Mouse (Mus musculus) heart, adult 2 months (tissue): ENCODE data around the gene Paf1. TPM values are rescaled to one million over a fixed set of nuclear protein-coding genes. Genes with fewer than 3 reads are reported as not detected.

Source experiments
- DNase-seq, 2 experiments: peaks; one replicate each; pipeline ENCODE4 v3.0.0; 2021
- H3K27ac ChIP-seq: fragments of 200-600 bp; 2 replicates; pipeline ENCODE4 v1.8.1; 2022
- H3K27me3 ChIP-seq: fragments of 200-500 bp; 2 replicates; pipeline ENCODE4 v1.6.1; 2012; ENCODE audit warnings: mild to moderate bottlenecking, low read length, inconsistent platforms, mixed read lengths; ENCODE audit not compliant: control insufficient read depth, insufficient read depth
- H3K36me3 ChIP-seq: fragments of 200-500 bp; 2 replicates; pipeline ENCODE4 v1.6.1; 2012; ENCODE audit warnings: low read length, inconsistent platforms; ENCODE audit not compliant: control insufficient read depth, insufficient read depth
- H3K4me1 ChIP-seq: fragments of 200-500 bp; 2 replicates; pipeline ENCODE4 v1.6.1; 2011; ENCODE audit warnings: low read length; ENCODE audit not compliant: control insufficient read depth, insufficient read depth
- H3K4me3 ChIP-seq: fragments of 200-600 bp; 2 replicates; pipeline ENCODE4 v1.8.1; 2022
- H3K79me2 ChIP-seq: fragments of 200-500 bp; replicated peaks from 2 replicates; pipeline ENCODE4 v1.6.1; 2012; ENCODE audit warnings: mild to moderate bottlenecking, inconsistent platforms, low read length, moderate library complexity, mixed read lengths; ENCODE audit not compliant: control insufficient read depth, insufficient read depth
- H3K9ac ChIP-seq: fragments of 200-500 bp; 2 replicates; pipeline ENCODE4 v1.6.1; 2012; ENCODE audit warnings: low read depth, mild to moderate bottlenecking, control low read depth, inconsistent platforms, low read length, mixed read lengths
- CTCF ChIP-seq: fragments of 200-600 bp; IDR thresholded peaks from 2 replicates; pipeline ENCODE4 v1.8.1; 2022; ENCODE audit warnings: antibody characterized with exemption, mild to moderate bottlenecking, moderate library complexity
- EP300 ChIP-seq: fragments of 200-500 bp; IDR thresholded peaks from 2 replicates; pipeline ENCODE4 v1.6.1; 2011; ENCODE audit warnings: low read depth, low read length, control low read depth; ENCODE audit not compliant: insufficient read depth
- POLR2A ChIP-seq: fragments of 200-500 bp; IDR thresholded peaks from 2 replicates; pipeline ENCODE4 v1.6.1; 2011; ENCODE audit warnings: mild to moderate bottlenecking, low read depth, low read length, control low read depth; ENCODE audit not compliant: insufficient read depth
- WGBS: fragments of 180-500 bp; shearing (Covaris S2); methylation state at CpG from one replicate; pipeline ENCODE4 v1.1.7; 2018; 5-methylcytosine and 5-hydroxymethylcytosine counted together
- intact Hi-C: fragments of 180-260 bp; cut with DNase I; formaldehyde crosslinking; loops from one replicate; pipeline ENCODE4 v1.15.1; 2025
- polyA plus RNA-seq: library from polyadenylated mRNA; depleted of rRNA; stranded (reverse); fragments of >200 nt; gene quantifications from 2 replicates; pipeline ENCODE4 v1.2.3, GENCODE M21; 2012
- total RNA-seq, 2 experiments: library from RNA; stranded (reverse); gene quantifications; 2 replicates each; pipeline ENCODE4 v1.2.3; 2021

The Paf1 gene
- total and polyA plus RNA-seq, 3 experiments, result 41.3 to 67.0 (median 42.1) TPM

DNA sequence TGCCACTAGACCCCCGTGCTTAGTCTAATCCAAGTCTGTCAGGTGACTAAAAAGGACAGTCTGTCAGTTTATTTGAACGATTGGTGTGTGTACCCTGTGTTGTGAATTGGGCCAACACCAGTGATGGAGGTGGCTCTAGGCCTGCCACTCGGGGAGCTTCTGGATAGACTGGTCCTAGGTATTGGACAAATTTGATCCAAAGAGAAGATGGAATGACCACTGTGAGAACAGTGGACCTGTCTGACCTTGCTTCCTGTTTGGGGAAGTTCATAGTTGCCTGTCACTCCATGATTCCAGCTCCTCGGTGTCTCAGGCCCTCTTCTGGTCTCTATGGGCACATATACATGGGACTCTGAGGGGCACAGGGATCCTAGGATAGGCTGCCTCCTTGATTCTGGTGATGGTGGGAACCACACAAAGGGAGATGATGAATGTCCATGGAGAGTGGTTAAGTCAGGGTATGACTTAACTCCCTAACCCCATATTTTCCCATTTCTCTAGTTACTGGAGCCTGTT lies 41.0 kb upstream of the Paf1 start:
- intact Hi-C loops, result loop anchor here (1.0 kb wide), 1 partner anchor 20 kb away; no protein-coding TSS in a partner anchor
- DNase-seq, result no peak
- no peak for TF ChIP-seq EP300
- TF ChIP-seq POLR2A, result no peak
- TF ChIP-seq CTCF, result no peak
- peak overlapping the region; percentile 29 for H3K9ac ChIP-seq
- H3K4me3 ChIP-seq, result peak overlapping the region; percentile 72
- 26% methylated on average over 4 of the region's 4 CpGs for WGBS
- H3K27me3 ChIP-seq, result no peaks in the 10 kb centered on the region
- H3K36me3 ChIP-seq, result peaks cover 5% of the 10 kb centered on the region; the same call in 1 of the 2 replicates
- peaks cover 6% of the 10 kb centered on the region for H3K4me1 ChIP-seq
- no peak overlapping the region for H3K27ac ChIP-seq
- H3K79me2 ChIP-seq, result 0 out of 2 replicates have a peak, but pooled peaks cover 3% of the 10 kb centered on the region

DNA sequence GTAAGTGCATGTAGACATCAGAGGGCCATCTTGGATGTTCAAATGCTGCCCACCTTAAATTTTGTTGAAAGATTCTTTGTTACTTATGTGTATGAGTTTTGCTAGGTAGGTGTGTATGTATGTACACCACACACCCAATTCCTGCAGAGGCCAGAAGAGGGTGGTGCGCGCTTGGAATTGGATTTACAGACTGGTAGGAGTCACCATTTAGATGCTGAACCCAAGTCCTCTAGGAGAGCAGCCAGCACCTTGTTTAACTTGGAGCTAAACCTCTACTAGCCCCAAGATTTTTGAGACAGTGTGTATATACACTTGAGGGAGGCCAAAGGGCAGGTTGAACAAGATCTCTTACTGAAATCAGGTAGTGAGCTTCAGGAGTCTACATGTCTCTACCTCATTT lies 39.5 kb upstream of the Paf1 start:
- no peak overlapping the region for H3K9ac ChIP-seq
- no peak overlapping the region for H3K27ac ChIP-seq
- H3K27me3 ChIP-seq, result no peaks in the 10 kb centered on the region
- 0 out of 2 replicates have a peak, but pooled peaks cover 3% of the 10 kb centered on the region for H3K79me2 ChIP-seq
- peaks cover 5% of the 10 kb centered on the region; the same call in 1 of the 2 replicates for H3K36me3 ChIP-seq
- no peak for DNase-seq
- TF ChIP-seq EP300 (no peak), CTCF (0 out of 2 replicates have a peak, but pooled peaks have one; percentile 23)
- peaks cover 12% of the 10 kb centered on the region for H3K4me1 ChIP-seq
- 78% methylated on average over 2 of the region's 2 CpGs for WGBS
- no peak overlapping the region for H3K4me3 ChIP-seq
- intact Hi-C loops, result no loop called here

DNA sequence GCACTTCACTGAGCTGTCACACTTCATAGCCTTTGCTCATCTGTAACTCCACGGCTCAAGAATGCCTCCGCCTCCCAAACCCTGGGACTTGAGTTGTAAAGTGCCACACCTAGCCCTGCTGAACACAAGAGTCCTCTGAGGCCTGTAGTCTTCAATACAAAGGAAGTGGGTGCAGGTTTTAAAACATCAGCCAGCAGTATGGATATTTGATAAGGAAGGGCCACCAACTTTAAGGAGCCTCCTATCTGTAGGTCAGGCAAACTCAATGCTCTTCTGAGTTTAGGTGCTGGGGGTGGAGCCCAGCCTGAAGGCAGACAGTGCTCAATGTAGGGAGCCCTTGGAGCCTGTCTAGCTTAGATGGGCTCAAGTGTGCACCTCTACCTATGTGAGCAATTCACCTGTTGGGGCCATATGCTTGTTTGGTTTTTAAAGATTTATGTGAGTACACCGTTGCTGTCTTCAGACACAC lies 38.6 kb upstream of the Paf1 start:
- intact Hi-C loops, result no loop called here

DNA sequence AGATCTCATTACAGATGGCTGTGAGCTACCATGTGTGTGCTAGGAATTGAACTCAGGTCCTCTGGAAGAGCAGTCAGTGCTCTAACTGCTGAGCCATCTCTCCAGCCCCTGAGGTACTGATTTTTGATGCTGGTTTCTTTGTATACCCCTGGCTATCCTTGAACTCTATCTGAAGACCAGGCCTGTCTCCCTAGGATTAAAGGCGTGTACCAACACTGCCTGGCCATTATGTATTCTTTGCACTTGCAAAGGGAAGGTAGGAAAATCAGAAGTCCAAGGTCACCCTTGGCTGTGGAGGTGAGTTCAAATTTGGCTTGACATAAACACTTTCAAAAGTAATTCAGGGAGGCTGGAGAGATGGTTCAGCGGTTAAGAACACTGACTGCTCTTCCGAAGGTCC lies 38.2 kb upstream of the Paf1 start:
- intact Hi-C loops, result no loop called here
- Histone ChIP-seq H3K9ac (no peak overlapping the region), H3K27ac (no peak overlapping the region), H3K27me3 (no peaks in the 10 kb centered on the region), H3K4me3 (no peak overlapping the region), H3K36me3 (peaks cover 5% of the 10 kb centered on the region; the same call in 1 of the 2 replicates), H3K79me2 (0 out of 2 replicates have a peak, but pooled peaks cover 3% of the 10 kb centered on the region), H3K4me1 (peaks cover 12% of the 10 kb centered on the region)
- no peak for DNase-seq
- WGBS, result 92% methylated on average over 3 of the region's 3 CpGs
- TF ChIP-seq EP300 (no peak), CTCF (no peak), POLR2A (no peak)

More for the DNA sequence above, 38.6 kb upstream of the Paf1 start:
- H3K9ac ChIP-seq, result no peak overlapping the region
- no peak for DNase-seq
- H3K27me3 ChIP-seq, result no peaks in the 10 kb centered on the region
- no peak for TF ChIP-seq CTCF
- TF ChIP-seq POLR2A, result no peak
- no peak for TF ChIP-seq EP300
- no peak overlapping the region for H3K27ac ChIP-seq
- H3K79me2 ChIP-seq, result 0 out of 2 replicates have a peak, but pooled peaks cover 3% of the 10 kb centered on the region
- peaks cover 5% of the 10 kb centered on the region; the same call in 1 of the 2 replicates for H3K36me3 ChIP-seq
- WGBS, result 85% methylated on average over 3 of the region's 3 CpGs
- H3K4me3 ChIP-seq, result no peak overlapping the region
- H3K4me1 ChIP-seq, result peaks cover 12% of the 10 kb centered on the region

DNA sequence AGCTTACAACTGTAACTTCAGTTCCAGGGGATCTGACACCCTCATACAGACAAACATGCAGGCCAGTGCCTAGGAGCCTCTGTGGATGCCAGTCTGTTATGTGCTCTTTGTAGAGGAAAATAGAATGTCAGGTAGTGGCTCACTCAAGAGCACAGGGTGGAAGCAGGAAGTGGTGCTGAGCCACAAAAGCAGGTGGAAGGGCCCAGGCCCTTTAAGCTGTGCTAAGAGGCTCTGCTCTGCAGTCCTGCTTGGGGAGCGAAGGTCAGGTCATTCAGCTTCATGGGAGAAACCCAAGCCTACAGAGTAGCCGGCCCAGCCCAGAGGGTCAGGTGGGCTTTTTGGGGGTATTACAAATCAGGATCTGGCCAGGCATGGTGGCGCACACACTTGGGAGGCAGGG lies 37.5 kb upstream of the Paf1 start:
- no peak overlapping the region for H3K27ac ChIP-seq
- intact Hi-C loops, result no loop called here
- peaks cover 5% of the 10 kb centered on the region; the same call in 1 of the 2 replicates for H3K36me3 ChIP-seq
- H3K4me1 ChIP-seq, result peaks cover 11% of the 10 kb centered on the region
- H3K9ac ChIP-seq, result no peak overlapping the region
- H3K27me3 ChIP-seq, result no peaks in the 10 kb centered on the region
- TF ChIP-seq CTCF (no peak), EP300 (no peak), POLR2A (no peak)
- WGBS, result 82% methylated on average over 3 of the region's 3 CpGs
- no peak overlapping the region for H3K4me3 ChIP-seq
- DNase-seq, result no peak
- H3K79me2 ChIP-seq, result 0 out of 2 replicates have a peak, but pooled peaks cover 3% of the 10 kb centered on the region

- WGBS, result 10% methylated on average over 5 of the region's 5 CpGs
- Histone ChIP-seq H3K4me3 (no peak overlapping the region), H3K27ac (peak overlapping the region; percentile 68), H3K9ac (no peak overlapping the region), H3K4me1 (peaks cover 8% of the 10 kb centered on the region), H3K79me2 (no peaks in the 10 kb centered on the region), H3K27me3 (no peaks in the 10 kb centered on the region), H3K36me3 (no peaks in the 10 kb centered on the region)
- 0 out of 2 replicates have a peak, but pooled peaks have one; percentile 10 for TF ChIP-seq CTCF
- TF ChIP-seq POLR2A, result 0 out of 2 replicates have a peak, but pooled peaks have one; percentile 16
- peak; percentile 50; the same call in 1 of the 2 replicates for TF ChIP-seq EP300
- intact Hi-C loops, result no loop called here
- peak; percentile 68 to 78 for DNase-seq
Measured at GRCm38 (mm10) chr7:28356981-28357380, 35.8 kb upstream of the Paf1 start.
